Comparison of ENCODE assay signal across 8 mouse cellular contexts in genomic region chr2:27237342-27237741, GRCm38 (mm10). TPM values are rescaled to one million over a fixed set of nuclear protein-coding genes. Genes with fewer than 3 reads are reported as not detected.
A peak's percentile ranks its signal among the peaks of the same experiment; 100 is the strongest.
DNase-seq lines count a peak whose midpoint lies in the region; TF ChIP-seq lines count a peak whose summit lies in the region.

No protein-coding gene starts in this region.

- TF ChIP-seq EP300 in heart, adult 2 months (IDR thresholded peaks at IDR 0.05; ENCODE audit: insufficient read depth, low read depth, low read length), result peak; percentile 86; the same call in 1 of the 2 replicates

- no peak overlapping the region for H3K4me3 ChIP-seq in heart, adult 2 months

- no peaks in the 10 kb centered on the region for H3K36me3 ChIP-seq in heart, adult 2 months (ENCODE audit: control insufficient read depth, insufficient read depth, low read length)

- WGBS in heart, adult 2 months, result 46% methylated on average over 4 of the region's 4 CpGs

- no peaks in the 10 kb centered on the region for H3K27me3 ChIP-seq in heart, adult 2 months (ENCODE audit: control insufficient read depth, insufficient read depth, low read length)

- H3K79me2 ChIP-seq in heart, adult 2 months (replicated peaks; ENCODE audit: control insufficient read depth, insufficient read depth, low read length), result no peaks in the 10 kb centered on the region

- peaks cover 8% of the 10 kb centered on the region for H3K4me1 ChIP-seq in heart, adult 2 months (ENCODE audit: control insufficient read depth, insufficient read depth, low read length)

- intact Hi-C loops in heart, adult 2 months (cut with DNase I), result loop anchor here (1.0 to 10.0 kb wide), 6 partner anchors 111 to 590 kb away; partner anchors contain the start of genes Stkld1 and Surf4
- intact Hi-C loops in heart, postnatal 14 days (cut with DNase I), result loop anchor here (1.0 to 10.0 kb wide), 4 partner anchors 159 to 590 kb away; partner anchors contain the start of genes Adamtsl2, Stkld1 and Surf4

- H3K9ac ChIP-seq in heart, adult 2 months (ENCODE audit: low read depth, low read length), result no peak overlapping the region

- TF ChIP-seq POLR2A in heart, adult 2 months (IDR thresholded peaks at IDR 0.05; ENCODE audit: insufficient read depth, low read depth, low read length), result no peak

- peak; percentile 64 to 79 for DNase-seq in heart, adult 2 months
- DNase-seq in heart, adult 11 months, result no peak
- DNase-seq in WW6 (ENCODE audit: low read depth, low spot score), result peak; percentile 26
- DNase-seq in cerebellum, postnatal 36 days, result peak; percentile 70 to 72
- DNase-seq in heart, postnatal 14 days, result peak; percentile 77 to 86
- peak; percentile 54 to 84 for DNase-seq in kidney, postnatal 36 days
- DNase-seq in mesoderm, embryonic 11.5 days (ENCODE audit: low read depth, low spot score), result peak; percentile 71
- DNase-seq in spleen, postnatal 4 days (ENCODE audit: low spot score in 2 of 2), result peak; percentile 57 to 87

- peak; percentile 100; the same call in 1 of the 2 replicates for TF ChIP-seq CTCF in heart, adult 2 months (IDR thresholded peaks at IDR 0.05)

- H3K27ac ChIP-seq in heart, adult 2 months, result no peak overlapping the region

RNA-seq across cellular contexts. Expression of gene Sardh, which starts 10.8 kb away (rescaled TPM):
- 1 to 10 TPM; 4.7 to 6.5 TPM for total RNA-seq in heart, adult 2 months (2021)
- polyA plus RNA-seq in heart, adult 2 months (2012; rRNA removed), result 18.0 and 19.1 TPM in 2 replicates
- 10 to 100 TPM; 15.3 to 15.6 TPM for total RNA-seq in heart, postnatal 14 days (2021)
